In the genomic region with DNA sequence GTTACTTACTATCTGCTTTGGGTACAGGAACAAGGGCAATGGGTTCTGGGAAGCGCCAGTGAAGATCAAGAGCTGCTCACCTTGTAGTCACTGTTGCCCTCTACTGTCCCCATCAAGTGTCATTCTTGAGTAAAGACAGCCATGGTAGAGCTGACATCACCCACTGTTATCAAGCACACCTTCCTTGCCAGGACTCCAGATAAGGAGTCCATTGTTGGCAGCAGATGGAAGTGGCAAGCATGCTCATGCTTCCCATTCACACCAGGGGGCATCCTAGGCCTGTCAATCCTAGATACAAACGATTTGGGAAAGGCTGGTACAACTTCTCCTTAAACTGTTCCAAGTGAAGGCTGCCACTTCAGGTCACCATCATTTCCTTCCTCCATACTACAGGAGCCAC, we compare ENCODE assay signal across 9 mouse cellular contexts. TPM values are rescaled to one million over a fixed set of nuclear protein-coding genes. Genes with fewer than 3 reads are reported as not detected.
DNase-seq lines count a peak whose midpoint lies in the region; ATAC-seq lines count a peak whose summit lies in the region.
"Had no signal": no experiment of that assay in that cellular context is flagged by ENCODE, and none has a peak within 500 bp of the region (broad histone marks: within the 10 kb centered on the region; RNA-seq: fewer than 3 reads in every experiment).

No protein-coding gene starts in this region.

- 72% methylated on average over 2 of the region's 2 CpGs for WGBS in heart, embryonic 10.5 days
- WGBS in heart, embryonic 13.5 days: 50% methylated on average over 2 of the region's 2 CpGs
- 50% methylated on average over 2 of the region's 2 CpGs for WGBS in liver, embryonic 16.5 days (ENCODE audit: insufficient replicate concordance)

- no peak overlapping the region for H3K4me2 ChIP-seq in heart, embryonic 13.5 days
- no peak overlapping the region for H3K4me2 ChIP-seq in liver, embryonic 16.5 days (ENCODE audit: low read depth, low read length)

- intact Hi-C loops in gastrocnemius, postnatal 36 days (cut with DNase I): loop anchor here (2.0 kb wide), 1 partner anchor 53 kb away; no protein-coding TSS in a partner anchor
- intact Hi-C loops in left cerebral cortex, postnatal 10 days (cut with DNase I): no loop called here

- H3K27ac ChIP-seq in heart, embryonic 10.5 days: no peak overlapping the region
- H3K27ac ChIP-seq in heart, embryonic 13.5 days (replicated peaks): 0 out of 2 replicates have a peak overlapping the region, but pooled peaks have one; percentile 30
- H3K27ac ChIP-seq in liver, embryonic 16.5 days (ENCODE audit: low read length): no peak overlapping the region
- H3K27ac ChIP-seq: macrophage had no signal

- no peak overlapping the region for H3K4me3 ChIP-seq in heart, embryonic 10.5 days
- H3K4me3 ChIP-seq in heart, embryonic 13.5 days: no peak overlapping the region
- H3K4me3 ChIP-seq in liver, embryonic 16.5 days (ENCODE audit: low read depth, low read length): no peak overlapping the region

- no peaks in the 10 kb centered on the region for H3K27me3 ChIP-seq in heart, embryonic 10.5 days (ENCODE audit: insufficient read depth, poor library complexity, severe bottlenecking)
- no peaks in the 10 kb centered on the region for H3K27me3 ChIP-seq in heart, embryonic 13.5 days (replicated peaks)
- no peaks in the 10 kb centered on the region for H3K27me3 ChIP-seq in liver, embryonic 16.5 days (ENCODE audit: control insufficient read depth, insufficient read depth, low read depth, low read length)

- DNase-seq in heart, adult 18-20 months: peak; percentile 76 to 81
- DNase-seq in heart, embryonic 10.5 days (ENCODE audit: low spot score): no peak
- DNase-seq in ZHBTc4 (ENCODE audit: low read depth, low spot score): peak; percentile 35
- DNase-seq in yolk sac, embryonic 10.5 days (ENCODE audit: low spot score): no peak
- DNase-seq in gastrocnemius, postnatal 36 days: no peak
- DNase-seq in left cerebral cortex, postnatal 10 days (ENCODE audit: extremely low spot score in 1 of 2, low spot score in 2 of 2): no peak

- peak; percentile 35; the same call in 1 of the 2 replicates for ATAC-seq in heart, embryonic 13.5 days (ENCODE audit: extremely low read depth, insufficient number of reproducible peaks, low FRiP score, low TSS enrichment)
- ATAC-seq in liver, embryonic 16.5 days (ENCODE audit: low read depth): peak; percentile 30

- no peak overlapping the region for H3K9ac ChIP-seq in heart, embryonic 13.5 days
- H3K9ac ChIP-seq in liver, embryonic 16.5 days (ENCODE audit: low read depth, low read length): no peak overlapping the region

- peaks cover 49% of the 10 kb centered on the region for H3K36me3 ChIP-seq in heart, embryonic 10.5 days
- peaks cover 58% of the 10 kb centered on the region for H3K36me3 ChIP-seq in heart, embryonic 13.5 days
- peaks cover 25% of the 10 kb centered on the region for H3K36me3 ChIP-seq in liver, embryonic 16.5 days (ENCODE audit: control insufficient read depth, insufficient read depth)

- H3K4me1 ChIP-seq in heart, embryonic 10.5 days: peaks cover 11% of the 10 kb centered on the region; the same call in 1 of the 2 replicates
- peaks cover 20% of the 10 kb centered on the region for H3K4me1 ChIP-seq in heart, embryonic 13.5 days
- H3K4me1 ChIP-seq in liver, embryonic 16.5 days (ENCODE audit: control insufficient read depth, low read depth, low read length): no peaks in the 10 kb centered on the region; the same call in 1 of the 2 replicates

- no peaks in the 10 kb centered on the region for H3K9me3 ChIP-seq in heart, embryonic 10.5 days
- no peaks in the 10 kb centered on the region; the same call in 1 of the 2 replicates for H3K9me3 ChIP-seq in heart, embryonic 13.5 days
- H3K9me3 ChIP-seq in liver, embryonic 16.5 days (replicated peaks; ENCODE audit: control insufficient read depth, low read length): no peaks in the 10 kb centered on the region

RNA-seq across cellular contexts. Expression of a gene that starts 14.3 kb away (rescaled TPM):
- 100 to 1,000 TPM; 202 to 251 TPM for total RNA-seq in heart, adult 18-20 months (2021)
- 316 and 329 TPM in 2 replicates for polyA plus RNA-seq in heart, embryonic 10.5 days (2016; fragmentation: Nextera tagmentation; extraction: Ambion mirVana)
- 318 and 325 TPM in 2 replicates for polyA plus RNA-seq in heart, embryonic 13.5 days (2015; fragmentation: Nextera tagmentation; extraction: Ambion mirVana)
- 107 and 115 TPM in 2 replicates for polyA plus RNA-seq in liver, embryonic 16.5 days (2015; fragmentation: Nextera tagmentation; extraction: Ambion mirVana)
- total RNA-seq in gastrocnemius, postnatal 36 days (2021): 100 to 1,000 TPM; 120 to 147 TPM
- total RNA-seq in left cerebral cortex, postnatal 10 days (2021): 100 to 1,000 TPM; 336 to 350 TPM

RNA-seq across cellular contexts. Expression of a gene that starts 27.5 kb away (rescaled TPM):
- total RNA-seq in heart, adult 18-20 months (2021): 100 to 1,000 TPM; 131 to 133 TPM
- polyA plus RNA-seq in heart, embryonic 10.5 days (2016; fragmentation: Nextera tagmentation; extraction: Ambion mirVana): 65.8 and 73.1 TPM in 2 replicates
- 77.3 and 83.7 TPM in 2 replicates for polyA plus RNA-seq in heart, embryonic 13.5 days (2015; fragmentation: Nextera tagmentation; extraction: Ambion mirVana)
- polyA plus RNA-seq in liver, embryonic 16.5 days (2015; fragmentation: Nextera tagmentation; extraction: Ambion mirVana): 256 and 281 TPM in 2 replicates
- total RNA-seq in gastrocnemius, postnatal 36 days (2021): 10 to 100 TPM; 83.8 to 92.6 TPM
- total RNA-seq in left cerebral cortex, postnatal 10 days (2021): 10 to 100 TPM; 81.5 to 82.1 TPM

RNA-seq across cellular contexts. Expression of a gene that starts 35.6 kb away (rescaled TPM):
- total RNA-seq in heart, adult 18-20 months (2021): 10 to 100 TPM in 1 of 2 experiments, 1 to 10 TPM in 1; 5.5 to 12.2 TPM
- polyA plus RNA-seq in heart, embryonic 10.5 days (2016; fragmentation: Nextera tagmentation; extraction: Ambion mirVana): 7.4 and 19.8 TPM in 2 replicates
- polyA plus RNA-seq in heart, embryonic 13.5 days (2015; fragmentation: Nextera tagmentation; extraction: Ambion mirVana): 17.0 and 17.8 TPM in 2 replicates
- 29.3 and 29.6 TPM in 2 replicates for polyA plus RNA-seq in liver, embryonic 16.5 days (2015; fragmentation: Nextera tagmentation; extraction: Ambion mirVana)
- 10 to 100 TPM in 1 of 2 experiments, 1 to 10 TPM in 1; 8.0 to 11.7 TPM for total RNA-seq in gastrocnemius, postnatal 36 days (2021)
- 1 to 10 TPM; 5.2 to 9.1 TPM for total RNA-seq in left cerebral cortex, postnatal 10 days (2021)

RNA-seq across cellular contexts. Expression of a gene that starts 59.4 kb away (rescaled TPM):
- 10 to 100 TPM; 89.0 to 93.4 TPM for total RNA-seq in heart, adult 18-20 months (2021)
- 281 and 336 TPM in 2 replicates for polyA plus RNA-seq in heart, embryonic 10.5 days (2016; fragmentation: Nextera tagmentation; extraction: Ambion mirVana)
- 190 and 194 TPM in 2 replicates for polyA plus RNA-seq in heart, embryonic 13.5 days (2015; fragmentation: Nextera tagmentation; extraction: Ambion mirVana)
- 121 and 124 TPM in 2 replicates for polyA plus RNA-seq in liver, embryonic 16.5 days (2015; fragmentation: Nextera tagmentation; extraction: Ambion mirVana)
- 10 to 100 TPM; 57.9 to 64.7 TPM for total RNA-seq in gastrocnemius, postnatal 36 days (2021)
- 100 to 1,000 TPM; 113 to 115 TPM for total RNA-seq in left cerebral cortex, postnatal 10 days (2021)

Comparison
In these comparisons a context has a peak if more than half of its experiments do, and no peak if none do; other contexts are left out.
1. DNase-seq: peak in heart, adult 18-20 months (2 of 2) and ZHBTc4 (single experiment); none in heart, embryonic 10.5 days (single experiment), yolk sac, embryonic 10.5 days (single experiment), gastrocnemius, postnatal 36 days (0 of 2) and left cerebral cortex, postnatal 10 days (0 of 2).